In genomic region chr17:25507799-25508198, GRCm38 (mm10) we compare ENCODE assay signal across 9 mouse cellular contexts. TPM values are rescaled to one million over a fixed set of nuclear protein-coding genes. Genes with fewer than 3 reads are reported as not detected.
A peak's percentile ranks its signal among the peaks of the same experiment; 100 is the strongest.
DNase-seq lines count a peak whose midpoint lies in the region; ATAC-seq lines count a peak whose summit lies in the region.
"Had no signal": no experiment of that assay in that cellular context is flagged by ENCODE, and none has a peak within 500 bp of the region (broad histone marks: within the 10 kb centered on the region; RNA-seq: fewer than 3 reads in every experiment).

No protein-coding gene starts in this region.

- ATAC-seq in intestine, embryonic 14.5 days (replicated peaks; ENCODE audit: low FRiP score, low TSS enrichment, low read depth) = no peak; the same call in 1 of the 2 replicates
- no peak for ATAC-seq in intestine, embryonic 16.5 days
- ATAC-seq in kidney, embryonic 14.5 days (ENCODE audit: low FRiP score, low TSS enrichment) = peak; percentile 62; the same call in 1 of the 2 replicates
- 0 out of 2 replicates have a peak, but pooled peaks have one; percentile 48 for ATAC-seq in limb, embryonic 12.5 days (ENCODE audit: insufficient number of reproducible peaks, insufficient read depth, low FRiP score, low TSS enrichment, low read depth)
- peak; percentile 53; the same call in 1 of the 2 replicates for ATAC-seq in neural tube, embryonic 13.5 days (ENCODE audit: low read depth)

- no peaks in the 10 kb centered on the region for H3K36me3 ChIP-seq in intestine, embryonic 14.5 days (ENCODE audit: control insufficient read depth, insufficient read depth, low read length)
- no peaks in the 10 kb centered on the region for H3K36me3 ChIP-seq in intestine, embryonic 16.5 days (ENCODE audit: control insufficient read depth, insufficient read depth, low read length)
- no peaks in the 10 kb centered on the region for H3K36me3 ChIP-seq in kidney, embryonic 14.5 days (ENCODE audit: control insufficient read depth, insufficient read depth, low read length)
- no peaks in the 10 kb centered on the region for H3K36me3 ChIP-seq in limb, embryonic 12.5 days
- no peaks in the 10 kb centered on the region for H3K36me3 ChIP-seq in neural tube, embryonic 13.5 days
- H3K36me3 ChIP-seq: stomach, embryonic 15.5 days had no signal

- no peak overlapping the region for H3K4me3 ChIP-seq in intestine, embryonic 14.5 days (ENCODE audit: low read depth, low read length)
- H3K4me3 ChIP-seq in intestine, embryonic 16.5 days (ENCODE audit: low read length) = no peak overlapping the region
- H3K4me3 ChIP-seq in kidney, embryonic 14.5 days (ENCODE audit: low read length) = no peak overlapping the region
- H3K4me3 ChIP-seq in limb, embryonic 12.5 days (replicated peaks) = no peak overlapping the region
- H3K4me3 ChIP-seq in neural tube, embryonic 13.5 days = no peak overlapping the region
- H3K4me3 ChIP-seq: stomach, embryonic 15.5 days had no signal

- DNase-seq in intestine, embryonic 14.5 days (ENCODE audit: low spot score) = peak; percentile 89
- peak; percentile 32 for DNase-seq in cerebellum, adult 8-10 months
- DNase-seq in gastrocnemius, postnatal 10 days = peak; percentile 79
- DNase-seq in thymus, postnatal 10 days (ENCODE audit: low spot score in 2 of 2) = peak; percentile 4 to 38

- no peaks in the 10 kb centered on the region for H3K9me3 ChIP-seq in intestine, embryonic 14.5 days (ENCODE audit: control insufficient read depth, low read length)
- H3K9me3 ChIP-seq in intestine, embryonic 16.5 days (ENCODE audit: control insufficient read depth, low read length) = no peaks in the 10 kb centered on the region
- H3K9me3 ChIP-seq in kidney, embryonic 14.5 days (ENCODE audit: control insufficient read depth, low read length) = no peaks in the 10 kb centered on the region
- no peaks in the 10 kb centered on the region for H3K9me3 ChIP-seq in limb, embryonic 12.5 days
- H3K9me3 ChIP-seq in neural tube, embryonic 13.5 days = no peaks in the 10 kb centered on the region
- H3K9me3 ChIP-seq: stomach, embryonic 15.5 days had no signal

- WGBS in intestine, embryonic 14.5 days = 14% methylated on average over 3 of the region's 3 CpGs
- 17% methylated on average over 3 of the region's 3 CpGs for WGBS in intestine, embryonic 16.5 days
- 16% methylated on average over 3 of the region's 3 CpGs for WGBS in kidney, embryonic 14.5 days
- WGBS in limb, embryonic 12.5 days = 19% methylated on average over 3 of the region's 3 CpGs
- WGBS in neural tube, embryonic 13.5 days = 29% methylated on average over 3 of the region's 3 CpGs

- no peak overlapping the region for H3K4me2 ChIP-seq in intestine, embryonic 14.5 days (ENCODE audit: low read length)
- no peak overlapping the region for H3K4me2 ChIP-seq in intestine, embryonic 16.5 days (ENCODE audit: low read depth, low read length)
- no peak overlapping the region for H3K4me2 ChIP-seq in kidney, embryonic 14.5 days (replicated peaks; ENCODE audit: low read depth, low read length)
- H3K4me2 ChIP-seq in limb, embryonic 12.5 days = no peak overlapping the region
- no peak overlapping the region for H3K4me2 ChIP-seq in neural tube, embryonic 13.5 days
- H3K4me2 ChIP-seq: stomach, embryonic 15.5 days had no signal

- H3K9ac ChIP-seq in intestine, embryonic 14.5 days (ENCODE audit: low read length) = no peak overlapping the region
- no peak overlapping the region for H3K9ac ChIP-seq in intestine, embryonic 16.5 days (ENCODE audit: low read depth, low read length)
- no peak overlapping the region for H3K9ac ChIP-seq in kidney, embryonic 14.5 days (ENCODE audit: low read depth, low read length)
- no peak overlapping the region for H3K9ac ChIP-seq in limb, embryonic 12.5 days (replicated peaks)
- no peak overlapping the region for H3K9ac ChIP-seq in neural tube, embryonic 13.5 days
- H3K9ac ChIP-seq: stomach, embryonic 15.5 days had no signal

- H3K4me1 ChIP-seq in intestine, embryonic 14.5 days (replicated peaks; ENCODE audit: control insufficient read depth, insufficient read depth, low read length) = no peaks in the 10 kb centered on the region
- H3K4me1 ChIP-seq in intestine, embryonic 16.5 days (ENCODE audit: control insufficient read depth, insufficient read depth, low read length) = no peaks in the 10 kb centered on the region
- no peaks in the 10 kb centered on the region for H3K4me1 ChIP-seq in kidney, embryonic 14.5 days (ENCODE audit: control insufficient read depth, insufficient read depth, low read length)
- no peaks in the 10 kb centered on the region for H3K4me1 ChIP-seq in limb, embryonic 12.5 days (replicated peaks)
- H3K4me1 ChIP-seq in neural tube, embryonic 13.5 days (replicated peaks) = peaks cover 5% of the 10 kb centered on the region
- H3K4me1 ChIP-seq: stomach, embryonic 15.5 days had no signal

- H3K27ac ChIP-seq in intestine, embryonic 14.5 days (ENCODE audit: low read depth) = no peak overlapping the region
- H3K27ac ChIP-seq in intestine, embryonic 16.5 days (ENCODE audit: low read length) = no peak overlapping the region
- H3K27ac ChIP-seq in kidney, embryonic 14.5 days (ENCODE audit: low read depth, low read length) = no peak overlapping the region
- H3K27ac ChIP-seq in limb, embryonic 12.5 days = no peak overlapping the region
- H3K27ac ChIP-seq in neural tube, embryonic 13.5 days (replicated peaks) = no peak overlapping the region
- H3K27ac ChIP-seq: stomach, embryonic 15.5 days had no signal

- H3K27me3 ChIP-seq in intestine, embryonic 14.5 days (replicated peaks; ENCODE audit: control insufficient read depth, insufficient read depth, low read length) = no peaks in the 10 kb centered on the region
- H3K27me3 ChIP-seq in intestine, embryonic 16.5 days (replicated peaks; ENCODE audit: control insufficient read depth, insufficient read depth, low read length) = no peaks in the 10 kb centered on the region
- no peaks in the 10 kb centered on the region for H3K27me3 ChIP-seq in kidney, embryonic 14.5 days (ENCODE audit: control insufficient read depth, insufficient read depth, low read length)
- H3K27me3 ChIP-seq in limb, embryonic 12.5 days = peaks cover 23% of the 10 kb centered on the region
- H3K27me3 ChIP-seq in neural tube, embryonic 13.5 days = no peaks in the 10 kb centered on the region; the same call in 1 of the 2 replicates
- H3K27me3 ChIP-seq: stomach, embryonic 15.5 days had no signal

RNA-seq across cellular contexts. Expression of gene Sstr5, which starts 10.7 kb away (rescaled TPM):
- polyA plus RNA-seq in intestine, embryonic 14.5 days (2014; fragmentation: Nextera tagmentation; extraction: Ambion mirVana) = 0.19 and 0.36 TPM in 2 replicates
- 0.78 and 1.0 TPM in 2 replicates for polyA plus RNA-seq in intestine, embryonic 16.5 days (2015; fragmentation: Nextera tagmentation; extraction: Ambion mirVana)
- not detected for total RNA-seq in gastrocnemius, postnatal 10 days (2021)
- polyA plus RNA-seq in kidney, embryonic 14.5 days (2014; fragmentation: Nextera tagmentation; extraction: Ambion mirVana) = not detected in 2 replicates
- 0.24 and 0.29 TPM in 2 replicates for polyA plus RNA-seq in limb, embryonic 12.5 days (2016; fragmentation: Nextera tagmentation; extraction: Ambion mirVana)
- polyA plus RNA-seq in neural tube, embryonic 13.5 days (2015; fragmentation: Nextera tagmentation; extraction: Ambion mirVana) = 0.39 and 0.42 TPM in 2 replicates

RNA-seq across cellular contexts. Expression of gene Tekt4, which starts 53.4 kb away (rescaled TPM):
- 0.35 TPM in 1 of 2 replicates, not detected in the other for polyA plus RNA-seq in intestine, embryonic 14.5 days (2014; fragmentation: Nextera tagmentation; extraction: Ambion mirVana)
- polyA plus RNA-seq in intestine, embryonic 16.5 days (2015; fragmentation: Nextera tagmentation; extraction: Ambion mirVana) = not detected in 2 replicates
- total RNA-seq in gastrocnemius, postnatal 10 days (2021) = not detected
- not detected in 2 replicates for polyA plus RNA-seq in kidney, embryonic 14.5 days (2014; fragmentation: Nextera tagmentation; extraction: Ambion mirVana)
- polyA plus RNA-seq in limb, embryonic 12.5 days (2016; fragmentation: Nextera tagmentation; extraction: Ambion mirVana) = not detected in 2 replicates
- 0.57 and 0.87 TPM in 2 replicates for polyA plus RNA-seq in neural tube, embryonic 13.5 days (2015; fragmentation: Nextera tagmentation; extraction: Ambion mirVana)

Comparison
In these comparisons a context has a peak if more than half of its experiments do, and no peak if none do; other contexts are left out.
1. ATAC-seq: peak in kidney, embryonic 14.5 days (single experiment), limb, embryonic 12.5 days (single experiment) and neural tube, embryonic 13.5 days (single experiment); none in intestine, embryonic 14.5 days (single experiment) and intestine, embryonic 16.5 days (single experiment).
2. DNase-seq: peak in every context shown above with its lines; median percentile 89 in intestine, embryonic 14.5 days; 79 in gastrocnemius, postnatal 10 days; 32 in cerebellum, adult 8-10 months; 21 in thymus, postnatal 10 days.